Mouse (Mus musculus): ENCODE results near the gene Tbc1d10a. TPM values are rescaled to one million over a fixed set of nuclear protein-coding genes. Genes with fewer than 3 reads are reported as not detected.
A peak's percentile ranks its signal among the peaks of the same experiment; 100 is the strongest.

Tbc1d10a gene
- polyA plus RNA-seq, 1 experiment from 2014 or later: 9.4 TPM

DNA sequence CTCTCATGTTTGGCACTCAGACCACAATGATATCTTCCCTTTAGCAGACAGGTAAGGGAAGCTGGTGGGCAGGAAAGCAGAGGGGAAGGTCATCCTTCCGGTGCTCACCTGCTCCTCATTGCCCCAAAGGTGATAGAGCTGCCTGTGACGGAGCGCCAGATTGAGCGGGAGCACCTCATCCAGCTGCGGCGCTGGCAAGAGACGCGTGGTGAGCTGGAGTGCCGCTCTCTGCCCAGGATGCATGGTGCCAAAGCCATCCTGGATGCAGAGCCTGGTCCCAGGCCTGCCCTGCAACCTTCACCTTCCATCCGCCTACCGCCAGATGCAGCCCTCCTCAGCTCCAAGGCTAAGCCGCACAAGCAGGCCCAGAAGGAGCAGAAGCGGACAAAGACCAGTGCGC lies 28.0 kb downstream of the Tbc1d10a start:
- Histone ChIP-seq H3K4me3 (ENCODE audit: inconsistent target) (no peak overlapping the region), H3K27ac (no peak overlapping the region), H3K36me3 (ENCODE audit: inconsistent target) (peaks cover 60% of the 10 kb centered on the region), H3K79me2 (ENCODE audit: inconsistent target) (no peaks in the 10 kb centered on the region)
- 93% methylated on average over 13 of the region's 14 CpGs for WGBS (ENCODE audit: missing documents)

DNA sequence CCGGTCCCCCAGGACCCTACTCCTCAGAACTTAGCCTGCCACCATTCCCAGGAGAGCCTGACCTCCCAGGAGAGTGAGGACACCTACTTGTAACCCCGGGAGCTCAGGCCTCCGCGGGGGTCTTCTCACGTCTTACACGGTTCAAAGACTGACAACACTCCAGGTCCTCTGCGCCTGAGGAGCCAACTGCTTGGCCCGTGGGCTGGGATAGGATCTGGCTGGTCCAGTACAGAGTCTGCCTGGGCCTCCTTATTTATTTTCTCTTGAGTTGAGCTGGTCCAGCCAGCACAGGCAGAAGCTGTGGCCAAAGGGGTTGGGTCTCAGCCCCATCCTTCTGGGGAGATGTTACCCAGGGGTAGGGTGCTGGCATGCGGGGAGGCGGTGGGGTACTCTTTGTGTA lies 28.5 kb downstream of the Tbc1d10a start:
- Histone ChIP-seq H3K27ac (no peak overlapping the region), H3K4me3 (ENCODE audit: inconsistent target) (no peak overlapping the region), H3K79me2 (ENCODE audit: inconsistent target) (no peaks in the 10 kb centered on the region), H3K36me3 (ENCODE audit: inconsistent target) (peaks cover 56% of the 10 kb centered on the region)
- 86% methylated on average over 10 of the region's 10 CpGs for WGBS (ENCODE audit: missing documents)

DNA sequence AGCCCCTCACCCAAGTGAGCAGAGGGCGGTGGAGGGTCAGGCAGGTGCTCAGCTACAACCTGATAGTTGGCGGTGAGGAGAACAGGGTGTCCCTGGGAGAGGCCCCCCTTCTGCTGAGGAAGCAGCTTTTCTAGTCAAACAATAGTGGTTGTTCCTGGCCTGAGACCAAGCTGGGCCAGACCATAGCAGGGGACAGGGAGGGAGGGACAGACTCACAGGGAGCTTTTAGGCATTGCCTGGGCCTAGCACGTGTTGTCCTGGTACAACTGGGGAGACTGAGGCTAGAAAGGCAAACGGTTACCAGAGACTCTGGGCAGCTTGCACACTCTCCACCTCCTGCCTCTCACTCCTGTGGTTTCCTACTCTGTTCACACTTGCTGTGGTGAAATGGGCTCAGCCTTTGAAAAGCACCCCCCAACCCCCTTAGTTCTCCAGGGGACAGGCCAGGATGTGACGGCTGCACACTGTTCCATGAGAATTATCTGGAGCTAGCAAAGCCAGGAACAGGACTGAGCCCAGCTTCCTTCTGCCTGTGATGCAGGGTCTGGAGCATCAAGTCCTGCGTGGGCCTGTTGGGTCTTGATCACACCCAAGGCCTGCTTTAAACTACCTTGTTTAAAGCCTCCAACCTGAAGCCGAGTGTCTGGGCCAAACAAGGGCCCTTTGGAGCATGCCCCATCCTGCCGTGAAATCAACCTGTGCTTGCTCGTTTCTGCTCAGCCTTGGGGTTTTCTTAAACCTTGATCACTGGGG lies 29.8 kb downstream of the Tbc1d10a start:
- H3K27ac ChIP-seq: no peak overlapping the region
- 56% methylated on average over 9 of the region's 9 CpGs for WGBS (ENCODE audit: missing documents)
- peaks cover 43% of the 10 kb centered on the region for H3K36me3 ChIP-seq (ENCODE audit: inconsistent target)
- no peaks in the 10 kb centered on the region for H3K79me2 ChIP-seq (ENCODE audit: inconsistent target)
- H3K4me3 ChIP-seq (ENCODE audit: inconsistent target): no peak overlapping the region

DNA sequence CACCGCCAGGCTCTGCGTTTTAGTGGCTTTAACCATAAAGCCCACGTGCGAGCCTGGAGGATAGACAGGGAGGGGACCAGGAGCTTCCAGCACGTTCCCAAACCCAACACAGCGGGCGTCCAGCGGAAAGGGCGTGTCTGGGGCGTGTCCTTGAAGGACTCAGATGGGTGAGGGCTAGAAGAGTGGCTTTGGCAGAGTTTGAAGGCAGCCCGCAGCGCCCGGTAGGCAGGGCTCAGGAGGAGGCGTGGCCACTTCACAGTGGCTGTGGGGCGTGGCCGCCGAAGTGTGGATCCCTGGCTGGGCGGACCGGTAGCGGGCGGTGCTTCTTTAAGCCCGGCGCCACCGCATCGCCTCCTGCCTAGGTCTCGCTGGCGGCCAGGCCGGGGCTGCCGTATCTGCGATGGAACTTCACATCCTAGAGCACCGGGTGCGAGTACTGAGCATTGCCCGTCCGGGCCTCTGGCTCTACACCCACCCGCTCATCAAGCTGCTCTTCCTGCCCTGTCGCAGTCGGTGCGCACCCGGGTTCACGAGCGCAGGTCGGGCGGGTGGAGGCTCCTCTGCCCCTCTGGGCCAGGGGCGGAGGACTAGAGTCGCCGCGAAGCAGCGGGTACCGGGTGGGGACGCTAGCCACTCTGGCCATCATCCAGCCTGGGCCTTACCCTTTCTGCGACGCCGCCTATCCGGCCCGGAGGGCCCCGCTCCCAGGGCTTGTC lies 31.5 kb downstream of the Tbc1d10a start, which contains the start of gene Castor1:
Gene Castor1 (plus strand): TSS at position 312 of the 716 bp plus-strand sequence.
- no peaks in the 10 kb centered on the region for H3K79me2 ChIP-seq (ENCODE audit: inconsistent target)
- 4% methylated on average over 56 of the region's 56 CpGs for WGBS (ENCODE audit: missing documents)
- H3K4me3 ChIP-seq (ENCODE audit: inconsistent target): peak within 1 kb of the TSS; percentile 8; the same call in 1 of the 2 replicates
- no peak within 1 kb of the TSS for H3K27ac ChIP-seq
- H3K36me3 ChIP-seq (ENCODE audit: inconsistent target): peaks cover 27% of the 10 kb centered on the region

DNA sequence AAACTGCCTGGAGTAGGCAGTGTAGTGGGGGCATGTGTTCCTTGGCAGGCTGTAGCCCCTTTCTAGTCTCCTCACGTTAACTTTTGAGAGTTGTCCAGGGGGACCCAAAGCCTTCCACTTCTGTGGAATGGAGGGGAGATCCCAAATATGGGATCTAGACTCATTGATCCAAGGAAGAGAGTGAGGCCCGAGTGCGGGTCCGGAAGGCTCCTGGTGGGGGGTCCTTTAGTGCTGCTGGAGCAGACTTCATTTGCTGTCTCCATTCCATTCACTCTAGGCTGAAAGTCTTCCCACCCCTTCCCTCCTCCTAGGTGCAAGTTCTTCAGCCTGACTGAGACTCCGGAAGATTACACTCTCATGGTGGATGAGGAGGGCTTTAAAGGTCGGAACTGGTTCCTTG lies 32.0 kb downstream of the Tbc1d10a start:
- 40% methylated on average over 6 of the region's 6 CpGs for WGBS (ENCODE audit: missing documents)
- H3K79me2 ChIP-seq (ENCODE audit: inconsistent target): no peaks in the 10 kb centered on the region
- peak overlapping the region; percentile 8; the same call in 1 of the 2 replicates for H3K4me3 ChIP-seq (ENCODE audit: inconsistent target)
- H3K27ac ChIP-seq: no peak overlapping the region
- H3K36me3 ChIP-seq (ENCODE audit: inconsistent target): peaks cover 21% of the 10 kb centered on the region; the same call in 1 of the 2 replicates

DNA sequence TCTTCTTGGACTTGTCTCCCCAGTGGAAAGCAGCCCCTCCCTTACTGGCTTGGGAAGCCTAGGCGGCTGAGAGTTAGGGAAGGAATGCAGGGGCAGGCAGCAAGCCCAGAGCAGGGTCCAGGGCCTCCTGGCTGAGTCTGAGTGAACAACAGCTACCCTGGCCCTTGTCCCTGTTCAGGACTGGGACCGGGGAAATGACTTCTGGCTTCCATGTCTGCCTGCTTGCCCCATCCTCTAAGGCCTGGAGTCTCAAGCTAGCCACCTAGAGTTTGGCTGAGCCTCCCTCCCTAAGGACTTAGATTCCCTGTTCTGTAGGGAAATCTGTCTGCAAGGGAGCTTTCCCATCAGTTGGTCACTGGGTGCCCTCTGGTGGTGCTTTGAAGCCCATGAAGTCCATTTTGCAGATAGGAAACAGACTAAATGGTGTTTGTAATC lies 32.7 kb downstream of the Tbc1d10a start:
- H3K36me3 ChIP-seq (ENCODE audit: inconsistent target): peaks cover 14% of the 10 kb centered on the region; the same call in 1 of the 2 replicates
- H3K27ac ChIP-seq: no peak overlapping the region
- WGBS (ENCODE audit: missing documents): 42% methylated on average over 2 of the region's 2 CpGs
- H3K4me3 ChIP-seq (ENCODE audit: inconsistent target): no peak overlapping the region
- H3K79me2 ChIP-seq (ENCODE audit: inconsistent target): no peaks in the 10 kb centered on the region

DNA sequence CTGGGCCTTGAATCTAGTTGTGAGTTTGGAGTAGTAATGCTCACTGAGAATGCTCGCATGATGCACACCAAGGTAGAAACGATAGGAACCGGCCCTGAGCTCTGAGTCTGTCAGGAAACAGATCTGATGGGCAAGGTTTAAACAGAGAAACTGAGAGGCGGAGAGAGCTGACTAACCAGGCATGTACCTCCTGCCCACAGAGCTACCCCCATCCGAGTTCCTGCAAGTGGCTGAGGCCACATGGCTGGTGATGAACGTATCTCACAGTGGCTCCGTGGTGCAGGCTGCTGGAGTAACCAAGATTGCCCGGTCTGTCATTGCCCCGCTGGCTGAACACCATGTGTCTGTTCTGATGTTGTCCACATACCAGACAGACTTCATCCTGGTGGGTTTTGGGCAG lies 33.3 kb downstream of the Tbc1d10a start:
- no peaks in the 10 kb centered on the region for H3K79me2 ChIP-seq (ENCODE audit: inconsistent target)
- H3K27ac ChIP-seq: no peak overlapping the region
- H3K36me3 ChIP-seq (ENCODE audit: inconsistent target): peaks cover 9% of the 10 kb centered on the region; the same call in 1 of the 2 replicates
- H3K4me3 ChIP-seq (ENCODE audit: inconsistent target): no peak overlapping the region
- 61% methylated on average over 9 of the region's 9 CpGs for WGBS (ENCODE audit: missing documents)

DNA sequence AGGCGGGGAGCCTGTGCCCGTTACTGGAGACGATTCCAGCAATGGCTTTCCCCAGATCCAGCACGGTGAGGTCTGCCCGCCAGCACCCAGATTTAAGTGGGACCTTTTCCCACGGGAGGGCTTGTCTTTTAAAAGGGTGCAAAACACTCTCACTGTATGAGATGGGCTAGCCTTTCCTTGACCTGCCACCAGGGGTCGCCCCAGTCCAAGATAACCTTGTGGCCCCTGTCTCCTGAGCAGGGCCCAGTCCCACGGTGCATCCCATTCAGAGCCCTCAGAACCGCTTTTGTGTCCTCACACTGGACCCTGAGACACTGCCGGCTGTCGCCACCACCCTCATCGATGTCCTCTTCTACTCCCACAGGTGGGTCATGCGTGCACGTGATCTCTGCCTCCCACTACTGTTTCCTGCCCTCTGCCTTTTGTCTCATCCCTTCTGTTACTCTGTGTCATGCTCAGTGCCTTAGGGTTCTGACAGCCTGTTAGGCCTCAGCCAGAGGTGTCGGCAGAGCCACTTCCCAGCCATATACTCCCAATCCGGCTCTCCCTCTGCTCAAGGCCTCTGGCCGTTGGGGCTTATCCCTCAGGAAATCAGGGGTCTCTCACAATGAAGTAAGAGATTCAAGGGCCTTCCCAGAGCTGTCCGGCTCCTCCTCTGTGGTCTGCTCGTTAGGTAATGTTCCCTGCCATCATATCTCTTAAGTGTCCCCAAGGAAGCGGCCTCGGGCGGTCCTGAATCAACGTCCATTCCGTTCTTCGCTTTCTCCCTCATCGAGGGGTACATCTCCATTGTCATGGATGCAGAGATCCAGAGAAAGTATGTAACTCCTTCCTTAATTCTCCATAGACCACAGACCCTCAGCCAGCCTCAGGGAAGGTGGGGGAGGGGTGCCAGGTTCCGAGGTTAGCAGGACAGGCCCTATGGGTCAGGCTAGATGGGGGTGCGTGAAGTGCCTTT lies 34.1 kb downstream of the Tbc1d10a start:
- Histone ChIP-seq H3K27ac (no peak overlapping the region), H3K4me3 (ENCODE audit: inconsistent target) (no peak overlapping the region), H3K36me3 (ENCODE audit: inconsistent target) (peaks cover under 1% of the 10 kb centered on the region; the same call in 1 of the 2 replicates), H3K79me2 (ENCODE audit: inconsistent target) (no peaks in the 10 kb centered on the region)
- WGBS (ENCODE audit: missing documents): 59% methylated on average over 28 of the region's 28 CpGs

DNA sequence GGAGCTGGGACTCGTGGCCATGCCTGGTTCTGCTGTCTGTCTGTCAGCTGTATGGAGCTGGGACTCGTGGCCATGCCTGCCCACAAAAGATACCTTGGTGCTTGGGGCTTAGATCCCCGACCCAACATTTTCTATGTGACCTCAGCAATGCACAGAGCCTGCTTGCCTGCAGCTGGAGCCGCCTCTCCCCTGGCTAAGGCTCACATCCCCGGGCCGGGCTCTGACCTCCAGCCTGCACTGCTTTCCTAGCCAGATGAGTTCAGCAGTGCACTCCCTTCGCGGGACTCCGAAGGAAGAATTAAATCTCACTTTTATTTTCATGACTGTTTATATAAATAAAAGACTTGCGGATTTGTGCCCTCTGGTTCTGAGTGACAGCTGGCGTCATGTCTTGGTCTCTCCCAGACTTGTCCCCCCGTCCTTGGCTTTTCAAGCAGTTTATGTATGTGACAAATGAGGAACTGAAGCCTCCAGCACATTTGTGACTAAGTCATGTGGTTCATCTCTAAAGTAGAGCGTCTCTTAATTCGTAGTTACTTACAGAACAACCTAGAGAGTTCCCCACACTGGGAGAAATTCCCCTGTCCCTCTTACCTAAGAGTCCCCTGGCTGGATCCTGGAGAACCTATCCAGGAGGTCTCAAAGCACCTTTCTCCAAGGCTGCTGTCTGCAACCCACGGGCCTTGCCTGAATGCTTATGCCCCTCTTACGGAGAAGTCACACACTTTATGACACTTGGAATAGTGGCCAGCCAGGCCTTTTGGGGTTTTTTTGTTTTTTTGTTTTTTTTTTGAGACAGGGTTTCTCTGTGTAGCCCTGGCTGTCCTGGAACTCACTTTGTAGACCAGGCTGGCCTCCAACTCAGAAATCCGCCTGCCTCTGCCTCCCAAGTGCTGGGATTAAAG lies 35.7 kb downstream of the Tbc1d10a start:
- Histone ChIP-seq H3K79me2 (ENCODE audit: inconsistent target) (no peaks in the 10 kb centered on the region), H3K4me3 (ENCODE audit: inconsistent target) (no peak overlapping the region), H3K27ac (peak overlapping the region; percentile 68), H3K36me3 (ENCODE audit: inconsistent target) (no peaks in the 10 kb centered on the region)
- WGBS (ENCODE audit: missing documents): 28% methylated on average over 16 of the region's 17 CpGs

DNA sequence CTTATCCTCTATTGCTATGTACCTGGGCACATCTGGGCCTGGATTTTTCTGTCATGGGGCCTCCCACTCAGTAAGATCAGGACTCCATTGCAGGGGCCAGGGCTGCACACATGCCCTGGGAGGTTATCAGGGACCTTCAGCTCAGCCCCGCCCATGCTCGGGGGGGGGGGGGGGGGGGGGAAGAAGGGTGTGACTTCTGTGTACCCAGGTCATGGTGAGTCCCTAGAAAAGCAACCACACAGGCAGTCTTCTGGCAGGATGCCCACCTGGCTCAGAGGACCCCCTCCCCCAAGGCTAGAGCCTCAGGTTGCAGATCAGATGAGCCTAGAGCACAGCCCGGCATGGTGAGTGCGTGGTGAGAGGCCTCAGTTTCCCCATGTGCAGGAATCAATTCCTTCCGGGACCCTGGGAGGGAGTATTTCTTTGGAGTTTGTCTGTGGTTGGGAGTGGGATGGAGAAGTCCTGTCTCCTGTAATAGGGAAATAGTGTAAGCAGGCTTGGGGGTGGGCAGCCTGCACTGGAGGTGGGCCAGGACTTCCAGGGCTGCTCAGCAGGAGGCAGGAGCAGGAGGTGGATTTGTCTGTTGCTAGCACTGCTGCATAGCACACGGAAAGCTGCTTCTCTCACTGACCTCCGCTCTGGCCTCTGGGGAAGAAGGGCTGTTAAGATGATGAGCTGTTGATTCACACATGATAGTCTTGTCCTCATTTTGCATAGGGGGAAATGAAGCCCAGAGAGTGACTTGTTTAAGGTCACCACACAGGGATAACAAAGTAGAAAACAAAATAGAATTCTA lies 37.0 kb downstream of the Tbc1d10a start:
- 55% methylated on average over 4 of the region's 7 CpGs for WGBS (ENCODE audit: missing documents)
- H3K36me3 ChIP-seq (ENCODE audit: inconsistent target): no peaks in the 10 kb centered on the region
- no peak overlapping the region for H3K27ac ChIP-seq
- no peak overlapping the region for H3K4me3 ChIP-seq (ENCODE audit: inconsistent target)
- H3K79me2 ChIP-seq (ENCODE audit: inconsistent target): no peaks in the 10 kb centered on the region

DNA sequence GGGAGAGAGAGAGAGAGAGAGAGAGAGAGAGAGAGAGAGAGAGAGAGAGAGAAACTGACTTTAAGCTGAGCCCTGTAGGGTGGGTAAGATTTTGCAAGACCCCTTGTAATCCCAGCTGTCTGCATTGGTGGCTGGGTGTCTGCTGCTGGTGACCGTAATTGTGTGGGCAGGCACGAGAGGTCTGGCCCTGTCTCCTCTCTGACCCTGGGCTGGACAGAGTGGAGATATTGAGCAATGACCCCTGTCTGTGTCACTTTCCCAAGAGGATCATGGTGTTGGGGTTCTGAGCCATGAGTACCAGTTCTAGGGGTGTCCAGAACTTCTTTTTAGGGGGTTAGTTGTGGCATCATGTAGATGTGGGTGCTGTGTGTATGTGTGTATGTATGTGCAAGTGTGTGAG lies 37.6 kb downstream of the Tbc1d10a start:
- H3K36me3 ChIP-seq (ENCODE audit: inconsistent target): no peaks in the 10 kb centered on the region
- H3K79me2 ChIP-seq (ENCODE audit: inconsistent target): no peaks in the 10 kb centered on the region
- no peak overlapping the region for H3K27ac ChIP-seq
- WGBS (ENCODE audit: missing documents): 56% methylated on average over 2 of the region's 2 CpGs
- no peak overlapping the region for H3K4me3 ChIP-seq (ENCODE audit: inconsistent target)

DNA sequence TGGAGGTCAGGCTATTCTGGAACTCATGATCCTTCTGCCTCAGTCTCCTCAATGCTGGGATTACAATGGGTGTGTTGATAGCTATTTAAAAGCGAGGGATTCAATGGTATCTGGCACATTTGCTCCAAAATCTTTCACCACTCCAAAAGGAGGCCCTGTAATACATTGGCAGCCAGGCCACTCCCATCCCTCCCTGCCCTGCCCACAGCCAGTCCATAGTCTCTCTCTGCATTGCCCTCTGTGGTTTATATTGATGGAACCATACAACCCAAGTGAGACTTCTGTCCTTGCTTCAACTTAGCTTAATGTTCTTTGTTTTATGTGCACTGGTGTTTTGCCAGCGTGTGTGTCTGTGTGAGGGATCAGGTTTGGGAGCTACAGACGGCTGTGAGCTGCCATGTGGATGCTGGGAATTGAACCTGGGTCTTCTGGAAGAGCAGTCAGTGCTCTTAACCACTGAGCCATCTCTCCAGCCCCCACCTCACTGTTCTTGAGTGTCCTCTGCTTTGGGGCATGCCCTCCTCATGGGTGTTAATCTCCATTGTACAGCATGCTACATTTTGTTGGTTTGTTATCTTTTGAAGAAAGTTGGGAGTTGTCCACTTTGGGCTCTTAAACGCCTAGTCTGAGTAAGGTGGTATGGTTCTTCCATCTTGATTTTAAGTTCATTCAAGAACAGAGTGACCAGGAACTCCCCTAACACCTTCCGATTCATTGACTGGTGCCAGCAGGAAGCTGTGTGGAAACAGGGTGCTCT lies 40.2 kb downstream of the Tbc1d10a start:
- H3K4me3 ChIP-seq (ENCODE audit: inconsistent target): no peak overlapping the region
- H3K79me2 ChIP-seq (ENCODE audit: inconsistent target): no peaks in the 10 kb centered on the region
- 96% methylated on average over 5 of the region's 5 CpGs for WGBS (ENCODE audit: missing documents)
- no peak overlapping the region for H3K27ac ChIP-seq
- H3K36me3 ChIP-seq (ENCODE audit: inconsistent target): no peaks in the 10 kb centered on the region
